Mouse (Mus musculus): Measurements from ENCODE around the gene Plpp2.

DNA sequence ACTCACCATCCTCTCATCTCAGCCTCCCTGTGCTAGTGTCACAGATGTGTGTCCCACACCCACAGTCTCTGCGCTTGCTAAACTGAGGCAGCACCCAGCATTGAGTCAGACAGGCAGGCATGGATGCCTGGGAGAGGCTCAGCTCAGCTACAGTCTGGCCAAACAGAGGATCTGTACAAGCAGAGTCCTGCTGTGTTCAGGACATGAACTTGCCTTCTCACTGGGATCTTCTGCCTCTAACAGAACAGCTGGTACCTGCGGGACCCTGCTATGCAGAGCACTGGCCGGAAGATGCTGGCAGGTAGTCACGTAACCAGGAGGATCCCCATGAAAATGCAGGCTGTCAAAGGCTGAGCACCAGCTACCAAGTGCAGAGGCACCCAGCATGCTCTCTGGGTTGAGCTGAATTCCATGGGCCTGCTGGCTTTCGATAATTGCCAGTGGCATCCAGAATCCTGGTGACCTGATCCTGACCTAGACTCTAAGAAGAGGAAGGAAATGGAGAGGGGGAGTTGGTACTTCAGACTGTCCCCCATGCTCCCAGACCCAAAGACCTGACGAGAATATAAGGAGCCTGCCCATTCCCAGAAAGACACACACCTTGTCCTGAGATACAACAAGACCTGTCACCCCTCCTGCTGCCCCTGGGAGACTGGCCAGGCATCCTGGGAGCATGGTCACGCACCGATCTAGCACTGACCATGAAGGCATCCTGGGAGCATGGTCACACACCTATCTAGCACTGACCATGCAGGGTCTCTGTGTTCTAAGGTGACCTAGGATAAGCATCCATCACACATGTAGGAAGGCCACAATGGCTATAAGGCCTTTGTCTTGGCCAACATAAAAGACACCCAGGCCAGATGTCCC is 7.9 kb downstream of the Plpp2 start:
- TF ChIP-seq CTCF (IDR thresholded peaks at IDR 0.05; ENCODE audit: insufficient read depth, low read depth, low read length), result no peak
- TF ChIP-seq POLR2A (IDR thresholded peaks at IDR 0.05; ENCODE audit: insufficient read depth, low read depth, low read length), result no peak
